Mouse (Mus musculus) MEL (cell line): ENCODE data around the gene Ppfibp2. TPM values are rescaled to one million over a fixed set of nuclear protein-coding genes. Genes with fewer than 3 reads are reported as not detected.

Experiments
- DNase-seq: peaks from one replicate; pipeline ENCODE4 v3.0.0; 2011; ENCODE audit warnings: low read depth, low spot score
- H3K27ac ChIP-seq: 2 replicates; pipeline ENCODE4 v1.5.1; 2012; ENCODE audit warnings: low read depth, mild to moderate bottlenecking, control low read depth, low read length, moderate library complexity; ENCODE audit not compliant: control insufficient read depth
- H3K27me3 ChIP-seq, 2 experiments: fragments of 150-350 bp in 1 of 2; sonication (generic) in 1 of 2; 2 replicates each; pipeline ENCODE4 v1.6.1; 2012; ENCODE audit warnings: low read length in 2 of 2, mild to moderate bottlenecking in 2 of 2, improper control_type of control experiment in 1 of 2, moderate library complexity in 1 of 2; ENCODE audit not compliant: insufficient read depth in 2 of 2, control insufficient read depth in 1 of 2
- H3K36me3 ChIP-seq, 2 experiments: 2 replicates each; pipeline ENCODE4 v1.6.1; 2012 to 2014; ENCODE audit warnings: low read length in 2 of 2, improper control_type of control experiment in 1 of 2, inconsistent platforms in 1 of 2, mild to moderate bottlenecking in 1 of 2; ENCODE audit not compliant: insufficient read depth in 2 of 2, control insufficient read depth in 1 of 2
- H3K4me1 ChIP-seq, 2 experiments: fragments of 150-350 bp in 1 of 2; sonication (generic) in 1 of 2; 2 replicates each; pipeline ENCODE4 v1.6.1; 2012; ENCODE audit warnings: low read length in 2 of 2, improper control_type of control experiment in 1 of 2, mild to moderate bottlenecking in 1 of 2; ENCODE audit not compliant: insufficient read depth in 2 of 2, control insufficient read depth in 1 of 2
- H3K4me3 ChIP-seq, 2 experiments: fragments of 150-350 bp in 1 of 2; sonication (generic) in 1 of 2; 2 replicates each; pipeline ENCODE4 v1.5.1; 2012; ENCODE audit warnings: low read depth in 2 of 2, low read length in 2 of 2, mild to moderate bottlenecking in 2 of 2, moderate library complexity in 2 of 2, control low read depth in 1 of 2, improper control_type of control experiment in 1 of 2; ENCODE audit not compliant: control insufficient read depth in 1 of 2, insufficient read depth in 1 of 2
- H3K79me2 ChIP-seq: 2 replicates; pipeline ENCODE4 v1.6.1; 2012; ENCODE audit warnings: mild to moderate bottlenecking, low read length, moderate library complexity; ENCODE audit not compliant: control insufficient read depth, poor library complexity, insufficient read depth
- H3K9ac ChIP-seq: 2 replicates; pipeline ENCODE4 v1.6.1; 2012; ENCODE audit warnings: low read depth, mild to moderate bottlenecking, control low read depth, low read length, moderate library complexity; ENCODE audit not compliant: control insufficient read depth, poor library complexity, severe bottlenecking
- H3K9me3 ChIP-seq: fragments of 150-350 bp; sonication (generic); replicated peaks from 2 replicates; pipeline ENCODE4 v1.6.1; 2012; ENCODE audit warnings: mild to moderate bottlenecking, low read length, improper control_type of control experiment, moderate library complexity; ENCODE audit not compliant: insufficient read depth
- CHD1 ChIP-seq: IDR thresholded peaks from 2 replicates; pipeline ENCODE4 v1.6.1; 2012; ENCODE audit warnings: low read depth, mild to moderate bottlenecking, inconsistent platforms, low read length, improper control_type of control experiment
- E2F4 ChIP-seq: IDR thresholded peaks from 2 replicates; pipeline ENCODE4 v1.6.1; 2011; ENCODE audit warnings: low read depth, low read length, improper control_type of control experiment, borderline replicate concordance
- ELF1 ChIP-seq: IDR thresholded peaks from 2 replicates; pipeline ENCODE4 v1.6.1; 2014; ENCODE audit warnings: low read depth, mild to moderate bottlenecking, inconsistent platforms, low read length, improper control_type of control experiment, moderate library complexity
- ETS1 ChIP-seq: IDR thresholded peaks from 2 replicates; pipeline ENCODE4 v1.6.1; 2012; ENCODE audit warnings: low read depth, mild to moderate bottlenecking, inconsistent platforms, low read length, improper control_type of control experiment, moderate library complexity
- GABPA ChIP-seq: IDR thresholded peaks from 2 replicates; pipeline ENCODE4 v1.6.1; 2012; ENCODE audit warnings: low read depth, mild to moderate bottlenecking, inconsistent platforms, low read length, improper control_type of control experiment, moderate library complexity
- GATA1 ChIP-seq: IDR thresholded peaks from 2 replicates; pipeline ENCODE4 v1.6.1; 2011; ENCODE audit warnings: low read depth, low read length, improper control_type of control experiment
- HCFC1 ChIP-seq: IDR thresholded peaks from 2 replicates; pipeline ENCODE4 v1.6.1; 2012; ENCODE audit warnings: low read depth, mild to moderate bottlenecking, inconsistent platforms, low read length, improper control_type of control experiment, moderate library complexity
- JUND ChIP-seq: IDR thresholded peaks from 2 replicates; pipeline ENCODE4 v1.6.1; 2011; ENCODE audit warnings: low read depth, mild to moderate bottlenecking, improper control_type of control experiment, low read length
- KAT2A ChIP-seq: conservative IDR thresholded peaks from 2 replicates; pipeline ENCODE4 v1.6.1; 2012; ENCODE audit warnings: low read depth, low read length, improper control_type of control experiment, inconsistent platforms
- MAX ChIP-seq: IDR thresholded peaks from 2 replicates; pipeline ENCODE4 v1.6.1; 2011; ENCODE audit warnings: low read length, improper control_type of control experiment
- MEF2A ChIP-seq: IDR thresholded peaks from 2 replicates; pipeline ENCODE4 v1.6.1; 2014; ENCODE audit warnings: low read depth, mild to moderate bottlenecking, inconsistent platforms, low read length, improper control_type of control experiment; ENCODE audit not compliant: poor library complexity, insufficient replicate concordance, severe bottlenecking; ENCODE audit errors: extremely low read depth
- MYB ChIP-seq: IDR thresholded peaks from 2 replicates; pipeline ENCODE4 v1.6.1; 2011; ENCODE audit warnings: mild to moderate bottlenecking, low read depth, low read length, improper control_type of control experiment
- NELFE ChIP-seq: IDR thresholded peaks from 2 replicates; pipeline ENCODE4 v1.6.1; 2011; ENCODE audit warnings: low read depth, low read length, improper control_type of control experiment
- POLR2A ChIP-seq, 2 experiments: IDR thresholded peaks; 2 replicates each; pipeline ENCODE4 v1.6.1; 2011 to 2012; ENCODE audit warnings: low read length in 2 of 2, mild to moderate bottlenecking in 2 of 2, control low read depth in 1 of 2, improper control_type of control experiment in 1 of 2, low read depth in 1 of 2, moderate library complexity in 1 of 2; ENCODE audit not compliant: control insufficient read depth in 1 of 2, insufficient read depth in 1 of 2, poor library complexity in 1 of 2
- POLR2AphosphoS5 ChIP-seq: IDR thresholded peaks from 2 replicates; pipeline ENCODE4 v1.6.1; 2012; ENCODE audit warnings: low read depth, borderline replicate concordance, mild to moderate bottlenecking, inconsistent platforms, low read length, moderate library complexity, mixed read lengths
- RAD21 ChIP-seq: IDR thresholded peaks from 2 replicates; pipeline ENCODE4 v1.6.1; 2011; ENCODE audit warnings: mild to moderate bottlenecking, low read depth, low read length, improper control_type of control experiment
- RCOR1 ChIP-seq: IDR thresholded peaks from 2 replicates; pipeline ENCODE4 v1.6.1; 2012; ENCODE audit warnings: low read depth, mild to moderate bottlenecking, inconsistent platforms, low read length, improper control_type of control experiment
- SIN3A ChIP-seq: IDR thresholded peaks from 2 replicates; pipeline ENCODE4 v1.6.1; 2012; ENCODE audit warnings: low read length, improper control_type of control experiment, inconsistent platforms
- TAL1 ChIP-seq: IDR thresholded peaks from 2 replicates; pipeline ENCODE4 v1.6.1; 2012; ENCODE audit warnings: mild to moderate bottlenecking, inconsistent platforms, low read length, moderate library complexity, mixed read lengths
- TBP ChIP-seq: IDR thresholded peaks from 2 replicates; pipeline ENCODE4 v1.8.0; 2011; ENCODE audit warnings: low read depth, low read length, improper control_type of control experiment
- USF2 ChIP-seq, 2 experiments: IDR thresholded peaks; 2 replicates each; pipeline ENCODE4 v1.6.1; 2011 to 2012; ENCODE audit warnings: improper control_type of control experiment in 2 of 2, low read length in 2 of 2, borderline replicate concordance in 1 of 2, inconsistent platforms in 1 of 2, low read depth in 1 of 2, mild to moderate bottlenecking in 1 of 2; ENCODE audit not compliant: insufficient read depth in 1 of 2
- ZKSCAN1 ChIP-seq: IDR thresholded peaks from 2 replicates; pipeline ENCODE4 v1.6.1; 2012; ENCODE audit warnings: low read depth, mild to moderate bottlenecking, inconsistent platforms, low read length, improper control_type of control experiment, moderate library complexity
- ZNF384 ChIP-seq: IDR thresholded peaks from 2 replicates; pipeline ENCODE4 v1.6.1; 2012; ENCODE audit warnings: low read depth, mild to moderate bottlenecking, inconsistent platforms, low read length, improper control_type of control experiment
- polyA plus RNA-seq, 2 experiments: library from polyadenylated mRNA; stranded (reverse) in 1 of 2; unstranded in 1 of 2; fragments of >175 nt in 1 of 2; fragments of >200 nt in 1 of 2; gene quantifications; 2 replicates each; pipeline versions ENCODE4 v1.2.1 to v1.2.4; 2012; ENCODE audit warnings: low replicate concordance in 2 of 2, low read depth in 1 of 2; ENCODE audit not compliant: insufficient read length in 2 of 2, insufficient read depth in 1 of 2, missing spikeins in 1 of 2
- total RNA-seq: library from RNA; depleted of rRNA; stranded (reverse); fragments of 300-350 nt; gene quantifications from 2 replicates; pipeline ENCODE4 v1.2.3, GENCODE M21; 2012

Ppfibp2 gene
- total and polyA plus RNA-seq, 3 experiments, result not detected

- no peak for DNase-seq
- H3K36me3 ChIP-seq, result no peaks in the 10 kb centered on the region
- TF ChIP-seq USF2 (IDR thresholded peaks at IDR 0.05; ENCODE audit: borderline replicate concordance in 1 of 2, insufficient read depth in 1 of 2, low read depth in 1 of 2, low read length in 2 of 2) (no peak), MYB (no peak), TBP (no peak), KAT2A (no peak), E2F4 (no peak), POLR2AphosphoS5 (no peak), TAL1 (no peak), RCOR1 (no peak), RAD21 (no peak), ETS1 (no peak)
Observed at GRCm38 (mm10) chr7:107714067-107714466, 119.1 kb downstream of the Ppfibp2 start.

GRCm38 (mm10) chr7:107720771-107721170 is 125.8 kb downstream of the Ppfibp2 start:
- no peaks in the 10 kb centered on the region for H3K79me2 ChIP-seq
- H3K27me3 ChIP-seq, result no peaks in the 10 kb centered on the region
- no peaks in the 10 kb centered on the region for H3K36me3 ChIP-seq
- no peak overlapping the region for H3K4me3 ChIP-seq
- no peak for TF ChIP-seq SIN3A
- TF ChIP-seq ZKSCAN1, result no peak
- TF ChIP-seq CHD1, result no peak
- TF ChIP-seq ELF1, result no peak
- TF ChIP-seq ETS1, result no peak
- TF ChIP-seq JUND, result no peak
- TF ChIP-seq GABPA, result no peak
- H3K9ac ChIP-seq, result no peak overlapping the region
- no peaks in the 10 kb centered on the region for H3K9me3 ChIP-seq
- DNase-seq, result no peak
- H3K4me1 ChIP-seq, result no peaks in the 10 kb centered on the region
- no peak overlapping the region for H3K27ac ChIP-seq

More at GRCm38 (mm10) chr7:107714067-107714466, 119.1 kb downstream of the Ppfibp2 start:
- Histone ChIP-seq H3K27me3 (no peaks in the 10 kb centered on the region), H3K27ac (no peak overlapping the region), H3K4me3 (no peak overlapping the region), H3K9me3 (no peaks in the 10 kb centered on the region), H3K4me1 (no peaks in the 10 kb centered on the region), H3K79me2 (no peaks in the 10 kb centered on the region), H3K9ac (no peak overlapping the region)

DNA sequence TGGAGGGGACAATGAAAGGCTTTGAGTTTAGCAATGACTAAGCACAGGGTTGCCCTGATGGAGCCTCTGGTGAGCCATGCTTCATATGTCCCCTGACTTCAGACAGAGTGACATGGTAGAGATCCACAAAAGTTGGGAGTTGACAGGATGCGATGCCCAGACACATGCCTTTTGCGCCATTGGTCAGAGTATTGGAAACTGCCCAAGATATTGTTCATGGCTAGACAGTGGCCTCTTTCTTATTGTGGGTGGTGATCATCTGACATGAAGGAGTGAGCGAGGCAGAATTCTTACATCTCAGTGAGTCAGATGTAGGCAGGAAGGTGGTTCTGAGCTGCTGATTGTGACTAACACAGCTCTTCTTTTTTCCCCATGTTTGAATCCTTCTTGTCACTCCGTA is 127.5 kb downstream of the Ppfibp2 start:
- Histone ChIP-seq H3K9me3 (no peaks in the 10 kb centered on the region), H3K27ac (no peak overlapping the region), H3K4me3 (no peak overlapping the region), H3K36me3 (no peaks in the 10 kb centered on the region), H3K79me2 (no peaks in the 10 kb centered on the region), H3K4me1 (no peaks in the 10 kb centered on the region), H3K27me3 (no peaks in the 10 kb centered on the region), H3K9ac (no peak overlapping the region)
- TF ChIP-seq ELF1 (no peak), SIN3A (no peak), MEF2A (no peak), ZNF384 (no peak), USF2 (IDR thresholded peaks at IDR 0.05; ENCODE audit: borderline replicate concordance in 1 of 2, insufficient read depth in 1 of 2, low read depth in 1 of 2, low read length in 2 of 2) (no peak), POLR2AphosphoS5 (no peak), ZKSCAN1 (no peak), NELFE (no peak), GATA1 (no peak), MAX (no peak), KAT2A (no peak), JUND (no peak), HCFC1 (no peak), MYB (no peak), RCOR1 (no peak), POLR2A (IDR thresholded peaks at IDR 0.05; ENCODE audit: control insufficient read depth in 1 of 2, insufficient read depth in 1 of 2, low read depth in 1 of 2, low read length in 2 of 2, poor library complexity in 1 of 2) (no peak), ETS1 (no peak)
- no peak for DNase-seq
